In genomic region chr1:52170057-52170456, GRCm38 (mm10) we compare ENCODE assay signal across 9 mouse cellular contexts. TPM values are rescaled to one million over a fixed set of nuclear protein-coding genes. Genes with fewer than 3 reads are reported as not detected.
DNase-seq lines count a peak whose midpoint lies in the region; ATAC-seq and TF ChIP-seq lines count a peak whose summit lies in the region.
"Had no signal": no experiment of that assay in that cellular context is flagged by ENCODE, and none has a peak within 500 bp of the region (broad histone marks: within the 10 kb centered on the region; RNA-seq: fewer than 3 reads in every experiment).

No protein-coding gene starts in this region.

- ATAC-seq in neural tube, embryonic 12.5 days (ENCODE audit: low FRiP score, low read depth), result peak; percentile 67
- ATAC-seq in embryonic facial prominence, embryonic 12.5 days (ENCODE audit: insufficient number of reproducible peaks, insufficient read depth, low FRiP score, low TSS enrichment), result 0 out of 2 replicates have a peak, but pooled peaks have one; percentile 28

- 27% methylated on average over 3 of the region's 3 CpGs for WGBS in cerebellum, adult 2 months
- 17% methylated on average over 3 of the region's 3 CpGs for WGBS in neural tube, embryonic 12.5 days
- WGBS in embryonic facial prominence, embryonic 12.5 days, result 0% methylated on average over 3 of the region's 3 CpGs

- TF ChIP-seq POLR2A in cerebellum, adult 2 months (IDR thresholded peaks at IDR 0.05; ENCODE audit: borderline replicate concordance, insufficient read depth, low read length), result no peak

- H3K4me1 ChIP-seq in cerebellum, adult 2 months (ENCODE audit: control insufficient read depth, insufficient read depth, low read length), result peaks cover 20% of the 10 kb centered on the region
- no peaks in the 10 kb centered on the region for H3K4me1 ChIP-seq in neural tube, embryonic 12.5 days
- H3K4me1 ChIP-seq in embryonic facial prominence, embryonic 12.5 days, result no peaks in the 10 kb centered on the region
- H3K4me1 ChIP-seq: hindbrain, embryonic 15.5 days had no signal

- H3K9me3 ChIP-seq in neural tube, embryonic 12.5 days, result no peaks in the 10 kb centered on the region
- H3K9me3 ChIP-seq in embryonic facial prominence, embryonic 12.5 days, result no peaks in the 10 kb centered on the region
- H3K9me3 ChIP-seq: hindbrain, embryonic 15.5 days had no signal

- no peaks in the 10 kb centered on the region for H3K27me3 ChIP-seq in cerebellum, adult 2 months (ENCODE audit: control insufficient read depth, insufficient read depth, low read length)
- no peaks in the 10 kb centered on the region for H3K27me3 ChIP-seq in neural tube, embryonic 12.5 days (replicated peaks)
- no peaks in the 10 kb centered on the region for H3K27me3 ChIP-seq in embryonic facial prominence, embryonic 12.5 days
- H3K27me3 ChIP-seq: hindbrain, embryonic 15.5 days had no signal

- no peak overlapping the region for H3K27ac ChIP-seq in cerebellum, adult 2 months (ENCODE audit: insufficient read depth, low read length)
- H3K27ac ChIP-seq in neural tube, embryonic 12.5 days, result no peak overlapping the region
- H3K27ac ChIP-seq in embryonic facial prominence, embryonic 12.5 days, result no peak overlapping the region
- H3K27ac ChIP-seq: hindbrain, embryonic 15.5 days had no signal

- DNase-seq in cerebellum, adult 2 months, result no peak
- DNase-seq in cerebellum, adult 9-10 months, result no peak
- DNase-seq in neural tube, embryonic 10.5 days (ENCODE audit: extremely low spot score, low spot score), result no peak
- DNase-seq in liver, result peak; percentile 56
- peak; percentile 58 for DNase-seq in retina, postnatal 1 day
- DNase-seq in right cerebral cortex, postnatal 14 days, result no peak

- H3K4me2 ChIP-seq in neural tube, embryonic 12.5 days (replicated peaks), result no peak overlapping the region
- no peak overlapping the region for H3K4me2 ChIP-seq in embryonic facial prominence, embryonic 12.5 days (replicated peaks)
- H3K4me2 ChIP-seq: hindbrain, embryonic 15.5 days had no signal

- TF ChIP-seq CTCF in cerebellum, adult 2 months (IDR thresholded peaks at IDR 0.05; ENCODE audit: borderline replicate concordance, insufficient read depth, low read depth, low read length), result peak; percentile 59

- 0 out of 2 replicates have a peak, but pooled peaks cover 4% of the 10 kb centered on the region for H3K36me3 ChIP-seq in neural tube, embryonic 12.5 days
- no peaks in the 10 kb centered on the region for H3K36me3 ChIP-seq in embryonic facial prominence, embryonic 12.5 days
- H3K36me3 ChIP-seq: hindbrain, embryonic 15.5 days had no signal

- no peak overlapping the region for H3K9ac ChIP-seq in neural tube, embryonic 12.5 days
- no peak overlapping the region for H3K9ac ChIP-seq in embryonic facial prominence, embryonic 12.5 days
- H3K9ac ChIP-seq: hindbrain, embryonic 15.5 days had no signal

- H3K4me3 ChIP-seq in cerebellum, adult 2 months (replicated peaks; ENCODE audit: insufficient read depth, low read depth, low read length), result no peak overlapping the region
- no peak overlapping the region for H3K4me3 ChIP-seq in neural tube, embryonic 12.5 days
- no peak overlapping the region for H3K4me3 ChIP-seq in embryonic facial prominence, embryonic 12.5 days
- H3K4me3 ChIP-seq: hindbrain, embryonic 15.5 days had no signal

RNA-seq across cellular contexts. Expression of gene Stat1, which starts 50.8 kb away (rescaled TPM):
- 25.1 TPM in 2 replicates for polyA plus RNA-seq in cerebellum, adult 2 months (2012; rRNA removed)
- 15.2 and 18.0 TPM in 2 replicates for polyA plus RNA-seq in neural tube, embryonic 12.5 days (2016; fragmentation: Nextera tagmentation; extraction: Ambion mirVana)
- polyA plus RNA-seq in embryonic facial prominence, embryonic 12.5 days (2016; fragmentation: Nextera tagmentation; extraction: Ambion mirVana), result 13.6 and 17.7 TPM in 2 replicates

Comparison
In these comparisons a context has a peak if more than half of its experiments do, and no peak if none do; other contexts are left out.
1. DNase-seq: peak in liver (single experiment) and retina, postnatal 1 day (single experiment); none in cerebellum, adult 2 months (0 of 2), cerebellum, adult 9-10 months (single experiment), neural tube, embryonic 10.5 days (single experiment) and right cerebral cortex, postnatal 14 days (single experiment).